Mouse (Mus musculus) liver, adult 2 months (tissue): ENCODE results near the gene Trpm1.

Source experiments
- CTCF ChIP-seq: fragments of 200-500 bp; IDR thresholded peaks from 2 replicates; pipeline ENCODE4 v1.5.1; 2011; ENCODE audit warnings: low read depth, low read length, control low read depth
- POLR2A ChIP-seq: fragments of 200-500 bp; IDR thresholded peaks from 2 replicates; pipeline ENCODE4 v1.6.1; 2011; ENCODE audit warnings: low read length, control low read depth; ENCODE audit not compliant: insufficient read depth; ENCODE audit errors: extremely low read depth

DNA sequence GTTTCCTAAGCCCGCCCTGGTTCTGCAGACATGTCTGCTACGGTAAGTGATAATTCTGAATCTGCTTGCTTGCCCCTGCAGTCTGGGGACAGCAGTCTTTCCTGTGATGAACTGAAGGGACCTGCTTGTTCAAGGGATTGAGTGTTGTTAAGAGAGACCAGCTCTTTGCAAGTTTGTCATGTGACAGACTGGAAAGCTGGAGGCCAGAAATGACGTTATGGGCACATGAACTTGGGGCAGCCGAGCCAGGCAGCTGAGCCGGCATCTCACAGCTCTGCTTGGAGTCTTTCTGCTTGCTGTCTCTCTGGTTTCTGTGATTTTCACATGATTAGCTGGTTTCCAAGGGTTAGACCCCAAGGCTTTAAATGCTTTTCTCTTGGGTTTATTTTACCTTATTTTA lies 74.0 kb downstream of the Trpm1 start:
- TF ChIP-seq CTCF (no peak), POLR2A (no peak)
